Comparison of ENCODE assay signal across 9 mouse cellular contexts in the genomic region with DNA sequence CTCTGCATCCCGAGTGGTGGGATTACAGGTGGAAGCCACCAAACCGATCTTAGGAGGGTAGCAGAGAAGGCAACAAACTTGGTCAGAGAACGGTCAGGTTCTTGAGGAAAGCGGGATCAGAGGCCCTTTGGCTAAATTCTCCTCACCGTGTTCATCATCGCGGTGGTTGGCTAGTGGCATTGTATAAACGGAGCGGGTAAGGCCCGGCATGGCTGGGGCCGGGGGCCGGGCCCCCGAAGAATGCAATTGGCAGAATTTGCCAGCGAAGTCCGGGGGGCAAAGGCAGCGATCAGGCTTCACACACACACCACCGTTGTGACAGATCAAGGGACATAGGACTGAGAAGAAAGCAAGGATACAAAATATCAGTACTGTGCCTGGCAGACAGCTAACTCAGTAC. TPM values are rescaled to one million over a fixed set of nuclear protein-coding genes. Genes with fewer than 3 reads are reported as not detected.
DNase-seq lines count a peak whose midpoint lies in the region; ATAC-seq lines count a peak whose summit lies in the region.
"Had no signal": no experiment of that assay in that cellular context is flagged by ENCODE, and none has a peak within 500 bp of the region (broad histone marks: within the 10 kb centered on the region; RNA-seq: fewer than 3 reads in every experiment).

No protein-coding gene starts in this region.

- H3K9me3 ChIP-seq in heart, embryonic 11.5 days (replicated peaks; ENCODE audit: control insufficient read depth, low read length) = no peaks in the 10 kb centered on the region
- H3K9me3 ChIP-seq in megakaryocyte, embryonic 14.5 days = peaks cover 9% of the 10 kb centered on the region; the same call in 1 of the 2 replicates
- no peaks in the 10 kb centered on the region for H3K9me3 ChIP-seq in limb, embryonic 10.5 days (replicated peaks)
- no peaks in the 10 kb centered on the region for H3K9me3 ChIP-seq in stomach, embryonic 16.5 days (replicated peaks; ENCODE audit: control insufficient read depth, low read length)

- 20% methylated on average over 17 of the region's 17 CpGs for WGBS in heart, embryonic 11.5 days (ENCODE audit: insufficient replicate concordance)
- 23% methylated on average over 17 of the region's 17 CpGs for WGBS in limb, embryonic 10.5 days
- 27% methylated on average over 17 of the region's 17 CpGs for WGBS in stomach, embryonic 16.5 days

- H3K9ac ChIP-seq in heart, embryonic 11.5 days (ENCODE audit: low read depth, low read length) = no peak overlapping the region
- peak overlapping the region; percentile 54; the same call in 1 of the 2 replicates for H3K9ac ChIP-seq in stomach, embryonic 16.5 days (ENCODE audit: low read length)

- peaks cover 41% of the 10 kb centered on the region for H3K4me1 ChIP-seq in heart, embryonic 11.5 days (ENCODE audit: control insufficient read depth, insufficient read depth, low read length)
- peaks cover 79% of the 10 kb centered on the region for H3K4me1 ChIP-seq in megakaryocyte, embryonic 14.5 days
- H3K4me1 ChIP-seq in limb, embryonic 10.5 days = peaks cover 67% of the 10 kb centered on the region
- peaks cover 45% of the 10 kb centered on the region for H3K4me1 ChIP-seq in stomach, embryonic 16.5 days (ENCODE audit: control insufficient read depth, insufficient read depth, low read length)

- peak overlapping the region; percentile 47; the same call in 1 of the 2 replicates for H3K4me3 ChIP-seq in heart, embryonic 11.5 days (ENCODE audit: low read depth, low read length)
- H3K4me3 ChIP-seq in megakaryocyte, embryonic 14.5 days (replicated peaks) = peak overlapping the region; percentile 91
- peak overlapping the region; percentile 52; the same call in 1 of the 2 replicates for H3K4me3 ChIP-seq in limb, embryonic 10.5 days
- H3K4me3 ChIP-seq in stomach, embryonic 16.5 days (replicated peaks; ENCODE audit: low read length) = peak overlapping the region; percentile 75

- H3K27me3 ChIP-seq in heart, embryonic 11.5 days (ENCODE audit: control insufficient read depth, insufficient read depth, low read length) = peaks cover 96% of the 10 kb centered on the region
- H3K27me3 ChIP-seq in megakaryocyte, embryonic 14.5 days (replicated peaks) = peaks cover 93% of the 10 kb centered on the region
- peaks cover 100% of the 10 kb centered on the region for H3K27me3 ChIP-seq in limb, embryonic 10.5 days (ENCODE audit: low read depth, poor library complexity, severe bottlenecking)
- H3K27me3 ChIP-seq in stomach, embryonic 16.5 days (ENCODE audit: control insufficient read depth, insufficient read depth, low read length) = peaks cover 17% of the 10 kb centered on the region

- no peak overlapping the region for H3K27ac ChIP-seq in heart, embryonic 11.5 days (ENCODE audit: low read depth, low read length)
- H3K27ac ChIP-seq in limb, embryonic 10.5 days = no peak overlapping the region
- peak overlapping the region; percentile 98; the same call in 1 of the 2 replicates for H3K27ac ChIP-seq in stomach, embryonic 16.5 days (ENCODE audit: low read length)

- peak overlapping the region; percentile 86 for H3K4me2 ChIP-seq in heart, embryonic 11.5 days
- peak overlapping the region; percentile 85 for H3K4me2 ChIP-seq in stomach, embryonic 16.5 days (ENCODE audit: low read depth, low read length)

- ATAC-seq in heart, embryonic 11.5 days (replicated peaks; ENCODE audit: insufficient number of reproducible peaks, low FRiP score, low TSS enrichment) = no peak
- no peak for ATAC-seq in megakaryocyte, adult 5-6 weeks (ENCODE audit: poor library complexity, severe bottlenecking)
- no peak for ATAC-seq in stomach, embryonic 16.5 days (ENCODE audit: insufficient read depth, low FRiP score)

- no peak for DNase-seq in heart, postnatal 4 days
- no peak for DNase-seq in limb, embryonic 10.5 days (ENCODE audit: low spot score)
- DNase-seq in embryo, embryonic 10.5 days (ENCODE audit: low spot score) = no peak
- DNase-seq in ovary, postnatal 14 days (ENCODE audit: low spot score) = no peak

- no peaks in the 10 kb centered on the region for H3K36me3 ChIP-seq in heart, embryonic 11.5 days (ENCODE audit: control insufficient read depth, insufficient read depth, low read length)
- H3K36me3 ChIP-seq in megakaryocyte, embryonic 14.5 days (replicated peaks; ENCODE audit: low read length) = no peaks in the 10 kb centered on the region
- H3K36me3 ChIP-seq in limb, embryonic 10.5 days = 0 out of 2 replicates have a peak, but pooled peaks cover 2% of the 10 kb centered on the region
- peaks cover 5% of the 10 kb centered on the region; the same call in 1 of the 2 replicates for H3K36me3 ChIP-seq in stomach, embryonic 16.5 days (ENCODE audit: control insufficient read depth, insufficient read depth, low read length)

RNA-seq across cellular contexts. Expression of a gene that starts 7.5 kb away (rescaled TPM):
- polyA plus RNA-seq in heart, embryonic 11.5 days (2014; fragmentation: Nextera tagmentation; extraction: Ambion mirVana) = 28.9 and 31.5 TPM in 2 replicates
- 100 to 1,000 TPM; 238 to 255 TPM for total RNA-seq in heart, postnatal 4 days (2021)
- polyA plus RNA-seq in megakaryocyte, embryonic 14.5 days (2012; ENCODE audit: insufficient read depth, low replicate concordance) = 0.28 TPM in 1 of 2 replicates, not detected in the other
- total RNA-seq in megakaryocyte, adult 5-6 weeks (2015) = not detected in 2 replicates
- total RNA-seq in megakaryocyte, adult 5-6 weeks (2017) = not detected in 2 replicates
- polyA plus RNA-seq in limb, embryonic 10.5 days (2016; fragmentation: Nextera tagmentation; extraction: Ambion mirVana) = 6.7 and 10.6 TPM in 2 replicates
- polyA plus RNA-seq in stomach, embryonic 16.5 days (2015; fragmentation: Nextera tagmentation; extraction: Ambion mirVana) = 170 and 202 TPM in 2 replicates

RNA-seq across cellular contexts. Expression of a gene that starts 25.8 kb away (rescaled TPM):
- 33.3 and 34.1 TPM in 2 replicates for polyA plus RNA-seq in heart, embryonic 11.5 days (2014; fragmentation: Nextera tagmentation; extraction: Ambion mirVana)
- 10 to 100 TPM; 18.4 to 19.8 TPM for total RNA-seq in heart, postnatal 4 days (2021)
- polyA plus RNA-seq in megakaryocyte, embryonic 14.5 days (2012; ENCODE audit: insufficient read depth, low replicate concordance) = 214 and 344 TPM in 2 replicates
- total RNA-seq in megakaryocyte, adult 5-6 weeks (2015) = 42.6 and 43.6 TPM in 2 replicates
- 30.9 and 34.0 TPM in 2 replicates for total RNA-seq in megakaryocyte, adult 5-6 weeks (2017)
- 46.1 and 61.2 TPM in 2 replicates for polyA plus RNA-seq in limb, embryonic 10.5 days (2016; fragmentation: Nextera tagmentation; extraction: Ambion mirVana)
- 41.0 and 41.7 TPM in 2 replicates for polyA plus RNA-seq in stomach, embryonic 16.5 days (2015; fragmentation: Nextera tagmentation; extraction: Ambion mirVana)

RNA-seq across cellular contexts. Expression of a gene that starts 27.2 kb away (rescaled TPM):
- 1.6 and 2.1 TPM in 2 replicates for polyA plus RNA-seq in heart, embryonic 11.5 days (2014; fragmentation: Nextera tagmentation; extraction: Ambion mirVana)
- total RNA-seq in heart, postnatal 4 days (2021) = 1 to 10 TPM in 1 of 2 experiments, not detected in 1; 3.7 TPM
- polyA plus RNA-seq in megakaryocyte, embryonic 14.5 days (2012; ENCODE audit: insufficient read depth, low replicate concordance) = 1.4 and 7.6 TPM in 2 replicates
- not detected in 2 replicates for total RNA-seq in megakaryocyte, adult 5-6 weeks (2015)
- total RNA-seq in megakaryocyte, adult 5-6 weeks (2017) = not detected in 2 replicates
- polyA plus RNA-seq in limb, embryonic 10.5 days (2016; fragmentation: Nextera tagmentation; extraction: Ambion mirVana) = not detected in 2 replicates
- 3.0 TPM in 1 of 2 replicates, not detected in the other for polyA plus RNA-seq in stomach, embryonic 16.5 days (2015; fragmentation: Nextera tagmentation; extraction: Ambion mirVana)
- polyA plus RNA-seq: midbrain, embryonic 16.5 days had no signal
